Mouse (Mus musculus) ES-E14 (cell line): ENCODE results near the gene Col4a2. TPM values are rescaled to one million over a fixed set of nuclear protein-coding genes. Genes with fewer than 3 reads are reported as not detected.
"Not testable (repeated sequence)": the region's sequence is repeated elsewhere in the genome, so short reads cannot be mapped to it uniquely, and the experiment has no call there.

Experiments
- DNase-seq: peaks from one replicate; pipeline ENCODE4 v3.0.0-alpha.2; 2013; ENCODE audit warnings: low read depth, low spot score
- H3K27ac ChIP-seq: 2 replicates; pipeline ENCODE4 v1.5.1; 2012; ENCODE audit warnings: low read depth, mild to moderate bottlenecking, low read length, moderate library complexity, mixed read lengths; ENCODE audit not compliant: poor library complexity, insufficient read depth, severe bottlenecking
- H3K36me3 ChIP-seq: 2 replicates; pipeline ENCODE4 v1.6.1; 2012; ENCODE audit warnings: mild to moderate bottlenecking, low read length, moderate library complexity, mixed read lengths; ENCODE audit not compliant: control insufficient read depth, poor library complexity, insufficient read depth, severe bottlenecking
- H3K4me1 ChIP-seq, 2 experiments: fragments of 150-350 bp in 1 of 2; sonication (generic) in 1 of 2; 2 replicates each; pipeline ENCODE4 v1.6.1; 2012; ENCODE audit warnings: low read length in 2 of 2, mild to moderate bottlenecking in 1 of 2, mixed read lengths in 1 of 2; ENCODE audit not compliant: control insufficient read depth in 2 of 2, insufficient read depth in 2 of 2, poor library complexity in 1 of 2
- H3K4me3 ChIP-seq, 2 experiments: fragments of 150-350 bp in 1 of 2; sonication (generic) in 1 of 2; 2 replicates each; pipeline ENCODE4 v1.5.1; 2012; ENCODE audit warnings: low read length in 2 of 2, low read depth in 1 of 2, mild to moderate bottlenecking in 1 of 2, mixed read lengths in 1 of 2; ENCODE audit not compliant: insufficient read depth in 1 of 2, poor library complexity in 1 of 2, severe bottlenecking in 1 of 2
- H3K9ac ChIP-seq: 2 replicates; pipeline ENCODE4 v1.6.1; 2012; ENCODE audit warnings: low read depth, mild to moderate bottlenecking, low read length, mixed read lengths; ENCODE audit not compliant: poor library complexity, insufficient read depth, severe bottlenecking
- H3K9me3 ChIP-seq: fragments of 150-350 bp; sonication (generic); 2 replicates; pipeline ENCODE4 v1.6.1; 2012; ENCODE audit warnings: low read depth, mild to moderate bottlenecking, low read length; ENCODE audit not compliant: control insufficient read depth, insufficient read depth
- CHD2 ChIP-seq: IDR thresholded peaks from 2 replicates; pipeline ENCODE4 v1.6.1; 2014; ENCODE audit warnings: mild to moderate bottlenecking, low read depth, low read length, inconsistent platforms
- HCFC1 ChIP-seq: IDR thresholded peaks from 2 replicates; pipeline ENCODE4 v1.6.1; 2012; ENCODE audit warnings: low read length, inconsistent platforms, borderline replicate concordance; ENCODE audit not compliant: insufficient read depth
- MAFK ChIP-seq: IDR thresholded peaks from 2 replicates; pipeline ENCODE4 v1.6.1; 2014; ENCODE audit warnings: mild to moderate bottlenecking, low read depth, low read length, inconsistent platforms; ENCODE audit not compliant: insufficient read depth
- ZC3H11A ChIP-seq: IDR thresholded peaks from 2 replicates; pipeline ENCODE4 v1.6.1; 2012; ENCODE audit warnings: low read depth, mild to moderate bottlenecking, inconsistent platforms, low read length, borderline replicate concordance
- ZNF384 ChIP-seq: IDR thresholded peaks from 2 replicates; pipeline ENCODE4 v1.6.1; 2012; ENCODE audit warnings: low read depth, low read length, inconsistent platforms
- in situ Hi-C, 2 experiments: fragments of 600-800 bp; cut with MboI; formaldehyde crosslinking; loops; one replicate each; pipeline ENCODE4 v1.15.1; 2025; ENCODE audit warnings: low sequenced_read_pairs in 2 of 2, inconsistent platforms in 1 of 2; ENCODE audit not compliant: unreplicated experiment in 2 of 2
- total RNA-seq: library from RNA; depleted of rRNA; stranded (reverse); fragments of 300-350 nt; gene quantifications from 2 replicates; pipeline ENCODE4 v1.2.3, GENCODE M21; 2012

The Col4a2 gene
- total RNA-seq, 1 experiment = 102 TPM

DNA sequence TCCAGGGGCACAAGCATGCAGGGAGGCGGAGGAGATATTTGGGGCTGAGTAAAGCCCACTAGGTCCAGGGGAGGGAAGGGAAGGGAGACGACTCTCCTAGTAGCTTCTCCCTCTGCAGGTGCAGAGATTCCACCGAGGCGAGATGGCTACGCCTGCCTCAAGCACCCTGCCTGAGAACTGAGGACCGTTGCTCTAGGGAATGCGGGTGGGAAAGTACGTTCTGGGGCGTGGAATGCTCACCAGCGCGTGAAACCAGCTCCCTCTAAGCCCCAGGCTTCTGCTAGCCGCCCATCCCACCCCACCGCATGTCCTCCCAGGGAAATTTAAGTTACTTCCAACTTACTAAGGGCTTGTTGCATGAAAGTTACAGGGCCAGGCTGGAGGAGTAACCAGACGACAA, 167.0 kb downstream of the Col4a2 start:
- in situ Hi-C loops = loop anchor here in 1 of 2 experiments (25.0 kb wide), 1 partner anchor 908 kb away; the partner anchor contains the start of gene Sox1
- Histone ChIP-seq H3K36me3 (no peaks in the 10 kb centered on the region), H3K9ac (no peak overlapping the region), H3K4me1 (peaks cover 2 to 10% of the 10 kb centered on the region in 2 experiments; a peak in 2 of 4 replicates), H3K4me3 (peak overlapping the region; percentile 75 to 76; a peak in 2 of 4 replicates), H3K27ac (no peak overlapping the region), H3K9me3 (no peaks in the 10 kb centered on the region)
- TF ChIP-seq CHD2 (no peak), HCFC1 (no peak), ZNF384 (no peak), ZC3H11A (no peak), MAFK (no peak)
- DNase-seq = no peak

DNA sequence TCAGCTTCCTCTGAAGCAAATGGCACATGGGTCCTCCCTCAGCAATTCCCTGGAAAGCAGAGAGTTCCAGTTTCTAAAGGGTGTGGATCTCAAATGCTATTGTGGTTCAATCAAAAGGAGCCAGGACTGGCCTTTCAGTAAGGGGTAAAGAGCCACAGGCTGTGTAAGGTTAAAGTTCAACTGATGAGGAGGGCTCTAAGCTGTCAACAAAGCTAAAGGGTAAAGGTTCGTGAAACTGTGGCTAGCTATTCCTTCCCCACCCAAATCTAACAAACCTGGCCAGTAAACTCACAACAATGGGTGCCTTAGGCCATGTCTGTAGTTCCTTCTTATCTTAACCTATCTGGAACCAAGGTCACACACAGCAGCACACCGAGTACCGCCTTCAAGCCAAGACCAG, 169.3 kb downstream of the Col4a2 start:
- Histone ChIP-seq H3K9me3 (no peaks in the 10 kb centered on the region), H3K36me3 (no peaks in the 10 kb centered on the region), H3K4me3 (no peak overlapping the region), H3K4me1 (peaks cover 0 to 7% of the 10 kb centered on the region in 2 experiments; a peak in 1 of 4 replicates), H3K27ac (no peak overlapping the region), H3K9ac (no peak overlapping the region)
- no peak for DNase-seq
- in situ Hi-C loops = loop anchor here in 1 of 2 experiments (25.0 kb wide), 1 partner anchor 905 kb away; the partner anchor contains the start of gene Sox1
- TF ChIP-seq CHD2 = no peak
- TF ChIP-seq ZC3H11A = no peak

DNA sequence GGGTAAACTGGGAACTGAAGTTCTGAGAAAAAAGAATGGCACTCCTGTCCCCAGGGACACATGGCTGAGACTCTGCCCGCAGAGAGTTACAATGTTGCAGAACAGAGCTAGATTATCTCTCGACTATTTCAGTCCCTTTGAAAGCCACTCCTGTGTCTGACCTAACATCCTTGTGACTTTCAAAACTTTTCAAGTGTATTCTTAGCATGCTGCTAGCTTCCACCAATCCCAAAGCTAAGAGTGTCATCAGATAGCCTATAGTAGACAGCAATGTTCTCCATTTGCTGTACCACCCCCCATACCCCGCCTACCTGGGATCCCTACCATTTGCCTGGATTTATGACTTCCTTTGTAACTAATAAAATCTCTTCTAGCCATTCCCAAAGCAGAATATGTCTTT, 169.9 kb downstream of the Col4a2 start:
- H3K27ac ChIP-seq = no peak overlapping the region
- no peaks in the 10 kb centered on the region for H3K36me3 ChIP-seq
- H3K4me3 ChIP-seq = no peak overlapping the region
- in situ Hi-C loops = loop anchor here in 1 of 2 experiments (25.0 kb wide), 1 partner anchor 905 kb away; the partner anchor contains the start of gene Sox1
- peaks cover 0 to 7% of the 10 kb centered on the region in 2 experiments; a peak in 1 of 4 replicates for H3K4me1 ChIP-seq
- TF ChIP-seq CHD2 = no peak
- no peak for TF ChIP-seq ZC3H11A
- no peak for TF ChIP-seq HCFC1
- TF ChIP-seq ZNF384 = no peak
- no peak for TF ChIP-seq MAFK
- DNase-seq = no peak
- no peak overlapping the region for H3K9ac ChIP-seq
- no peaks in the 10 kb centered on the region for H3K9me3 ChIP-seq

DNA sequence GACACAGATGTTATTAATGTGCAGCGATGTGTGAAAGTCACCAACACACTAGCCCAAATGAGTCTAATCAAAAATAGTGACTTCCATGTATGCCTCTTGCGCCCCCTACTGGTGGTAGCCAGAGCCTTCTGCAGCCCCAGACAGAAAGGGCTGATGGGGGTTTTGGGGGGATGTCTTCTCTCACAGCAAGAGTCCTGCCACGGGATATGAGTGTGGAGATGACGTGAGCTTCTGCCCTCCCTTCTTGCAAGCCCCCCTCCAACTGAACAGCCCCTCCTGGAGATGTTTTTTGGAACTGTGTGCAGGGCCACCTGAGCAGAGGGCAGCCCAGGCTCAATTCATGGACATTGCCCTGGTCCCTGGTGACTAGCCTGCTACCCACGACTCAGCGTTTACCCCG, 173.5 kb downstream of the Col4a2 start:
- Histone ChIP-seq H3K4me1 (peaks cover 0 to 5% of the 10 kb centered on the region in 2 experiments; a peak in 1 of 4 replicates), H3K9me3 (no peaks in the 10 kb centered on the region), H3K9ac (no peak overlapping the region), H3K27ac (no peak overlapping the region), H3K4me3 (no peak overlapping the region), H3K36me3 (no peaks in the 10 kb centered on the region)
- in situ Hi-C loops = loop anchor here in 1 of 2 experiments (25.0 kb wide), 1 partner anchor 901 kb away; the partner anchor contains the start of gene Sox1
- TF ChIP-seq ZC3H11A = 0 out of 2 replicates have a peak, but pooled peaks have one; percentile 14
- no peak for TF ChIP-seq HCFC1
- DNase-seq = no peak

DNA sequence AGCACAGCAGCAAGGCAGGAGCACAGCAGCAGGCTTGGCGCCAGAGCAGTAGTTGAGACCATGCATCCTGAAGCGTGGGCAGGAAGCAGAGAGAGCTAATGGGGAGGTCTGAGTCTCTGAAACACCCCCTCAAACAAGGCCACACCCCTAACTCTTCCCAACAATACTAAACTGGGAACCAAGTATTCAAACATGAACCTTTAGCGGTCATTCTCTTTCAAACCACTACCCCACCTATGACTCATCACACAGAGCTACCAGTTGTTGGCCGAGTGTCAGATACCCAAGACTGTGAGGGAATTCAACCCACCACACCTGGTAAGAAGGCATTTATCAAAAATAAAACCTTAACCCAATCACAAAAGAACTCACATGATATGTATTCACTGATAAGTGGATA, 174.6 kb downstream of the Col4a2 start:
- no peak for TF ChIP-seq CHD2
- H3K27ac ChIP-seq = no peak overlapping the region
- DNase-seq = no peak
- in situ Hi-C loops = loop anchor here in 1 of 2 experiments (25.0 kb wide), 1 partner anchor 900 kb away; the partner anchor contains the start of gene Sox1
- peaks cover 0 to 2% of the 10 kb centered on the region in 2 experiments; a peak in 1 of 4 replicates for H3K4me1 ChIP-seq
- H3K4me3 ChIP-seq = no peak overlapping the region
- no peaks in the 10 kb centered on the region for H3K9me3 ChIP-seq
- no peaks in the 10 kb centered on the region for H3K36me3 ChIP-seq
- H3K9ac ChIP-seq = no peak overlapping the region

DNA sequence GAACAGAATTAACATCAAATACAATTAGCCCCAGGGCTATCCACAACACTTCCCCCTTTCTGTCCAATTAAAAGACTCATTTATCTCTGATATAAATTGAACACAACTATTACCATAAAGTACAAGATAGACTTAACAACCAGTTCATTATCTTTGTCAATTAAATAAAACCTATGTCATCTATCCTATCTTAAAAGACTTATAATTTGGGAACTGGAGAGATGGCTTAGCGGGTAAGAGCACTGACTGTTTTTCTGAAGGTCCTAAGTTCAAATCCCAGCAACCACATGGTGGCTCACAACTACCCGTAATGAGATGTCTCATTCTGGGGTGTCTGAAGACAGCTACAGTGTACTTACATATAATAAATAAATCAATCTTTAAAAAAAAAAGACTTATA, 179.7 kb downstream of the Col4a2 start:
- H3K9ac ChIP-seq, H3K9me3 ChIP-seq, H3K4me1 ChIP-seq, DNase-seq, H3K4me3 ChIP-seq, H3K36me3 ChIP-seq, H3K27ac ChIP-seq: not testable (repeated sequence)
- in situ Hi-C loops = loop anchor here in 1 of 2 experiments (25.0 kb wide), 1 partner anchor 895 kb away; the partner anchor contains the start of gene Sox1
